Mouse (Mus musculus): Measurements from ENCODE around the gene Gm49333.
"Not testable (repeated sequence)": the region's sequence is repeated elsewhere in the genome, so short reads cannot be mapped to it uniquely, and the experiment has no call there.

Gene Gm49333

GRCm38 (mm10) chr16:20623211-20623610 lies 11.8 kb downstream of the Gm49333 start:
- DNase-seq (ENCODE audit: low read depth, low spot score): no peak

DNA sequence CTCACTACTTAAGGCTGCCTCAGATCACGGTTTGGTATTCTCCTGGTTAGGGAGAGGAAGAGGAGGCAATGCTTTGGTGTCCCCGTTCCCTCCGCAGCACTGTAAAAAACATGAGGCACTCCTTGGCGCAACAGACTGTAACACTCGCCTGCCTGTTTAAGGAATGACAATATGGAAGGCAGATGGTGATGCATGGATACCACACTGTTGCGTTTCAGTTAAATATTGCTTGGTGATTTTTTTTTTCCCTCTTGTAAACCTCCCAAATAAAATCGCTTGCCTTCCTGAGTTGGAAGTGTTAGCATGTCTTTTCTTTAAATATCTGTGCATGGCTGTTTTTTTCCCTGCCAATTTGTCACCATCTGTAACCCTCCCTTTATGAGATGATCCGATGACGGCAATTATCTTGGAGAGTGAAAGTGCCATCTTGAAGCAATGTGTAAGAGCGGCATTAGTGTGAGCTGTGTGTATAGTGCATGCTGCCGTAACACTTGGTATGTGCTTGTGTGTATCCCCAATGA lies 17.5 kb downstream of the Gm49333 start:
- DNase-seq (ENCODE audit: low read depth, low spot score): no peak

GRCm38 (mm10) chr16:20629731-20630634 lies 18.6 kb downstream of the Gm49333 start, which contains the start of gene Ece2:
Ece2 (plus strand) TSS chr16:20629828.
- DNase-seq (ENCODE audit: low read depth, low spot score): no peak

- DNase-seq (ENCODE audit: low read depth, low spot score): no peak
Observed at GRCm38 (mm10) chr16:20637410-20637809, 26.0 kb downstream of the Gm49333 start.

DNA sequence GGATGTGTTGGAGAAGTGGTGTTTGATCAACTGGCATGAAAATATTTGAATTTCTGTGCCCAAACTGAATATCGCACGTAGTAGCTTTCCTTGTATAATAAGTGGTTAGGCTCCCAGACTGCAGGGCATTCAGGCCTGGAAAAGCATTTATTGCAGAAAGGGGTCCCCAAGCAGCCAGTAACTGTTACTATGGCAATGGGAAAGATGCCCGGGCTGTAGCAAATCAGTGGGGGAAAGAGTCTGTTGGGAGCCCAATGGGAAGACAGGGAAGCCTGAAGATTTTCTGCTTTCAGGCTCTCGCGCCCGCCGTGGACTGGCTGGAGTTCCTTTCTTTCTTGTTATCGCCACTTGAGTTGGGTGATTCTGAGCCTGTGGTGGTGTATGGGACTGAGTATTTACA lies 27.0 kb downstream of the Gm49333 start:
- DNase-seq (ENCODE audit: low read depth, low spot score): no peak

GRCm38 (mm10) chr16:20642161-20642560 lies 30.8 kb downstream of the Gm49333 start:
- peak; percentile 69 for DNase-seq (ENCODE audit: low read depth, low spot score)

DNA sequence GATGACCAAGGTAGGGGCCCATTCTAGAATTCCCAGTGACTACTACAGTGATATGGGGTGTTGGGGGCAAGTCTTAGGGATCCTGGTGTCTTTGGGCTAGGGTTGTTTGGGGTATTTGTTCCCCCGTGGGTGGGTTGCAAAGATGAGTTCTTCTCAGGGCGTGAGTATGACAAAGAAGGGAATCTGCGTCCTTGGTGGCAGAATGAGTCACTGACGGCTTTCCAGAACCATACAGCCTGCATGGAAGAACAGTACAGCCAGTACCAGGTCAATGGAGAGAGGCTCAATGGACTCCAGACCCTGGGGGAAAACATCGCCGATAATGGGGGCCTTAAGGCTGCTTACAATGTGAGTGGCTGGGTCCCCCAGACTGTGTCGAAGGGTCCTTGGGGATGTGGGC lies 32.5 kb downstream of the Gm49333 start:
- DNase-seq (ENCODE audit: low read depth, low spot score): no peak

- DNase-seq (ENCODE audit: low read depth, low spot score): peak; percentile 95
Observed at GRCm38 (mm10) chr16:20651076-20651946, 39.9 kb downstream of the Gm49333 start, which contains the start of gene Psmd2. Psmd2 (plus strand) TSS chr16:20651652.

DNA sequence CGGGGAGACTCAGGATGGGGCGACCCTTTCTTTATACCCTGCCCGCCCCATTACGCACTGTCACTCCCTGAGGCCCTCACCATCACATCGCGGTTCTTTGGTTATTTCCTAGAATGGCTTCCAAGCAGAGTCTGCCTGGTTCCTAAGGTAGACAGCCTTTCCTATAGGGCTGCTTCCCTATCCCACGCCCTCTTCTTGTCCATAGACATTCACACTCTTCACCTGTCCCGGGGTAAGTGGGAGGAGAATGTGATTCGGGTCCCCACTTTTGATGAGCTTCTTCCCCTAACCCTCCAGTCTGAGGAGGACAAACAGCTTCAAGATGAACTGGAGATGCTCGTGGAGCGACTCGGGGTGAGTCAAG lies 40.5 kb downstream of the Gm49333 start:
- DNase-seq (ENCODE audit: low read depth, low spot score): no peak

GRCm38 (mm10) chr16:20653315-20653714 lies 41.9 kb downstream of the Gm49333 start:
- no peak for DNase-seq (ENCODE audit: low read depth, low spot score)

GRCm38 (mm10) chr16:20657661-20658060 lies 46.3 kb downstream of the Gm49333 start:
- no peak for DNase-seq (ENCODE audit: low read depth, low spot score)

- not testable (repeated sequence) for DNase-seq (ENCODE audit: low read depth, low spot score)
Observed at GRCm38 (mm10) chr16:20668013-20668412, 56.6 kb downstream of the Gm49333 start, which contains the start of gene Eif4g1. Eif4g1 (plus strand) TSS chr16:20668313.

DNA sequence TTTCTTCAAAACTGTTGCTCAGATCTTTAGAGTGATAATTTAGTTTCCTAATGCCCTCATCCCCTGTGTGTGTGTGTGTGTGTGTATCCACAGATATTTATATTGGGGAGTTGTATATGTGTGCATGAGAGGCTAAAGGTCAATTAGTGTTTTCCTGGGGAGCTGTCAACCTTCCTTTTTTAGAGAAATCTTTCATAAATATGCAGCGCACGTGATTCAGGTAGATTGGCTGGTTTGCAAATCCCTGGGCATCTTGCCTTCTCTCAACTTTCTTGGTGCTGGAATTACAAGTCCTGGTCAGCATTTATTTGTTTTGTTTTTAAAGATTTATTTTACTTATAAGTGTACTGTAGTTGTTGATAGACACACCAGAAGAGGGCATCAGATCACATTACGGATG lies 58.9 kb downstream of the Gm49333 start:
- no peak for DNase-seq (ENCODE audit: low read depth, low spot score)

DNA sequence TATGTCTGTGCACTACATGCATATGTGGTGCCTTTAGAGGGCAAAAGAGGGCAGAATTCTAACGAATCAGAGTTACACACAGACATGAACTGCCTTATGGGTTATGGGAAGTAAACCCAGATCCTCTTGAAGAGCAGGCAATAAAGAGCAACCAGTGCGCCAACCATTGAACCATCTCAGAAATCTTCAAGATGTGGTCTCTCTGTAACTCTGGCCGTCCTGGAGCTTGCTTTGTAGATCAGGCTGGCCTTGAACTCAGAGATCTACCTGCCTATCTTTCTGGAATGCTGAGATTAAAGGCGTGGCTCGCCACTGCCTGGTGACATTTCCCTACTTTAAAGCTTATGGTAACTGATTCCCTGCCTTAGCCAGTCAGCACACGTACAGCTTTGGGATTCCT lies 60.5 kb downstream of the Gm49333 start:
- DNase-seq (ENCODE audit: low read depth, low spot score): peak; percentile 50

DNA sequence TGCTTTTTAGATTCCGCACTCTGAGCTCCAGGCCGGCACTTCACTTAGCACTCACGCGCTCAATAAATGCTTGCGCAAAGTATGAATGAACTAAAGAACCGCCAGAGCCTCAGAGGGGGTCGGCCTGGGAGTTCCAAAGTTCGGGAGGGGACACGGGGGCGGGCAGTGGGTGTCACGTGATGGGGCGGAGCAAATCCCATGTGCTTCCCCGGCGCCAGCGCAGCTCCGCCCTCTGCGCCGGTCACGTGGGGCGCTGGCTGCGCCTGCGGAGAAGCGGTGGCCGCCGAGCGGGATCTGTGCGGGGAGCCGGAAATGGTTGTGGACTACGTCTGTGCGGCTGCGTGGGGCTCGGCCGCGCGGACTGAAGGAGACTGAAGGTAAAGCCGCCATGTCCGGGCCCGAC lies 61.1 kb downstream of the Gm49333 start:
- DNase-seq (ENCODE audit: low read depth, low spot score): peak; percentile 96

GRCm38 (mm10) chr16:20672965-20673705 lies 61.7 kb downstream of the Gm49333 start:
- peak; percentile 33 for DNase-seq (ENCODE audit: low read depth, low spot score)

- DNase-seq (ENCODE audit: low read depth, low spot score): peak; percentile 29
Observed at GRCm38 (mm10) chr16:20673706-20674303, 62.4 kb downstream of the Gm49333 start.

DNA sequence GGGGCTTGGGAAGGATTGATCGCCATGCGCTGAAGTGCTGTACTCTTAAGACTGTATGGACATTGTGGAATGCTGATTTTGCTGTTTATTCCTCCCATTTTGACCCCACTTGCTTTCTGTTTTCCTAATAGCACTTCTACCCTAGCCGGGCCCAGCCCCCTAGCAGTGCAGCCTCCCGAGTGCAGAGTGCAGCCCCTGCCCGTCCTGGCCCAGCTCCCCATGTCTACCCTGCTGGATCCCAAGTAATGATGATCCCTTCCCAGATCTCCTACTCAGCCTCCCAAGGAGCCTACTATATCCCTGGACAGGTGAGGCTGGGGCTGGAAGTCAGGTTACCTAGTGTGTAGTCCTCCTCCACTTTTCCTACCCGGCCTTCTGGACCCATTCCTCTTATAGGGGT lies 63.8 kb downstream of the Gm49333 start:
- DNase-seq (ENCODE audit: low read depth, low spot score): no peak

- DNase-seq (ENCODE audit: low read depth, low spot score): peak; percentile 38
Observed at GRCm38 (mm10) chr16:20676702-20677101, 65.3 kb downstream of the Gm49333 start.

DNA sequence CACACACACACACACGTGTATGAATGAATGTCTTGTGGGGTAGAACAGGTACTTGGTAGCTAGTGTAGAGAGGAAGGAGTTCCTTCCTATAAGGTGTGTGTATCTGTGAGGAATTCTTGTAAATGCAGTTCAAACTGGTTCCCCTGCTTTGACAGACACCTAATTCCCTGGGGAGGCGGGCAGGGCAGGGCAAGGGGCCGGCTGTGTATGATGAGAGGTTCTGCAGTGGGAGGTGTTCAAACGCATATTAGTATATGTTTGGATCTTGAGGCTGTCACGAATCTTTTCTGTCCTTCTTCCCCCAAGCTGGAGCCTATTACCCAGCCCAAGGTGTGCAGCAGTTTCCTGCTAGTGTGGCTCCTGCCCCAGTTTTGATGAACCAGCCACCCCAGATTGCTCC lies 66.0 kb downstream of the Gm49333 start:
- no peak for DNase-seq (ENCODE audit: low read depth, low spot score)

All from CD4-positive, CD25-positive, alpha-beta regulatory T cell, adult 2 months (primary cell).